17 mouse cellular contexts compared by ENCODE assay signal in the genomic region with DNA sequence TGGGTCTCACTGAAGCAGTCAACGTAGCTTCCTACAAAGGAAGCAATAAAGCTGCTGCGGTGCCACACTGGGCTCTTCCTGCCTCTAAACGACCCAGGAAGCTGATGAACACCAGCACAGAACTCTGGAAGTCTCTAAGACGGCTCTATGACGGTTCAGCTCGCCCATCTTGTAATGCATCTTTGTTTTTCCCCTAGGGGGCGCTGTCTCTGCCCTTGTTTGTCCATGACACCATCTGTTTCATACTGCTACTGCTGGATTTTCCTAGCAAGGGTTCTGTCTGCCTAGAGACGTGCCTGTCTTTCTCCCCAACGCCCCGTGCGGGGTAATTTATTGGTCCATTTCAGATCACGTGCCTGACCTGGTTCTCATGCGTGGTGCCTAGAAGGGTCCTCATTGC.
DNase-seq lines count a peak whose midpoint lies in the region; ATAC-seq and TF ChIP-seq lines count a peak whose summit lies in the region.
"Had no signal": no experiment of that assay in that cellular context is flagged by ENCODE, and none has a peak within 500 bp of the region (broad histone marks: within the 10 kb centered on the region; RNA-seq: fewer than 3 reads in every experiment).

No protein-coding gene starts in this region.

- H3K36me3 ChIP-seq in ES-Bruce4 (ENCODE audit: control insufficient read depth, insufficient read depth, low read length, poor library complexity, severe bottlenecking) = no peaks in the 10 kb centered on the region
- H3K36me3 ChIP-seq: midbrain, embryonic 15.5 days; neural tube, embryonic 13.5 days had no signal

- no peak overlapping the region for H3K27ac ChIP-seq in left cerebral cortex, adult 2 months
- no peak overlapping the region for H3K27ac ChIP-seq in ES-Bruce4 (ENCODE audit: insufficient read depth, low read length)
- no peak overlapping the region for H3K27ac ChIP-seq in cortical plate, adult 2 months (ENCODE audit: insufficient read depth, low read length)
- H3K27ac ChIP-seq: midbrain, embryonic 15.5 days; neural tube, embryonic 13.5 days had no signal

- intact Hi-C loops in heart, postnatal 14 days (cut with DNase I) = no loop called here
- intact Hi-C loops in left cerebral cortex, adult 2 months (cut with DNase I) = no loop called here
- intact Hi-C loops in left cerebral cortex, postnatal 36 days (cut with DNase I) = no loop called here

- peak; percentile 83 for DNase-seq in heart, adult 11 months
- no peak for DNase-seq in heart, postnatal 14 days
- DNase-seq in left cerebral cortex, adult 2 months (ENCODE audit: extremely low spot score in 1 of 2, low spot score in 2 of 2) = no peak
- no peak for DNase-seq in left cerebral cortex, postnatal 36 days (ENCODE audit: low spot score in 2 of 2)
- DNase-seq in layer of hippocampus, postnatal 36 days = no peak
- DNase-seq: adrenal gland, postnatal 25 days; heart, adult 18-20 months; lung, postnatal 4 days; right cerebral cortex, adult 18-20 months; thymus, postnatal 25 days had no signal

- H3K4me3 ChIP-seq in left cerebral cortex, adult 2 months = no peak overlapping the region
- no peak overlapping the region for H3K4me3 ChIP-seq in ES-Bruce4 (ENCODE audit: low read depth, low read length)
- H3K4me3 ChIP-seq in cortical plate, adult 2 months (ENCODE audit: insufficient read depth, low read length) = no peak overlapping the region
- H3K4me3 ChIP-seq: erythroblast, embryonic 14.5 days; midbrain, embryonic 15.5 days; neural tube, embryonic 13.5 days had no signal

- TF ChIP-seq POLR2A in ES-Bruce4 (IDR thresholded peaks at IDR 0.05; ENCODE audit: insufficient read depth, low read length) = no peak
- TF ChIP-seq POLR2A in cortical plate, adult 2 months (IDR thresholded peaks at IDR 0.05; ENCODE audit: extremely low read depth, insufficient read depth, low read length) = no peak

- TF ChIP-seq EP300 in ES-Bruce4 (IDR thresholded peaks at IDR 0.05; ENCODE audit: insufficient read depth, low read depth, low read length) = no peak

- no peaks in the 10 kb centered on the region for H3K27me3 ChIP-seq in ES-Bruce4 (ENCODE audit: control insufficient read depth, insufficient read depth, low read length, poor library complexity, severe bottlenecking)
- H3K27me3 ChIP-seq: midbrain, embryonic 15.5 days; neural tube, embryonic 13.5 days had no signal

- TF ChIP-seq CTCF in left cerebral cortex, adult 2 months (IDR thresholded peaks at IDR 0.05) = peak; percentile 27
- TF ChIP-seq CTCF in ES-Bruce4 (IDR thresholded peaks at IDR 0.05; ENCODE audit: low read depth, low read length) = peak; percentile 26
- 0 out of 2 replicates have a peak, but pooled peaks have one; percentile 3 for TF ChIP-seq CTCF in cortical plate, adult 2 months (IDR thresholded peaks at IDR 0.05; ENCODE audit: extremely low read depth, insufficient read depth, low read length)

- H3K9me3 ChIP-seq in ES-Bruce4 (replicated peaks; ENCODE audit: control insufficient read depth, insufficient read depth, low read length, poor library complexity, severe bottlenecking) = no peaks in the 10 kb centered on the region
- H3K9me3 ChIP-seq: midbrain, embryonic 15.5 days; neural tube, embryonic 13.5 days had no signal

- no peaks in the 10 kb centered on the region for H3K4me1 ChIP-seq in ES-Bruce4 (ENCODE audit: control insufficient read depth, insufficient read depth, low read length)
- no peaks in the 10 kb centered on the region for H3K4me1 ChIP-seq in cortical plate, adult 2 months (ENCODE audit: control insufficient read depth, insufficient read depth, low read length)

- ATAC-seq in megakaryocyte progenitor cell, adult 5-6 weeks (replicated peaks; ENCODE audit: poor library complexity) = no peak
- ATAC-seq: inflammation-experienced regulatory T-cells, adult 6 months; midbrain, embryonic 15.5 days had no signal

- H3K9ac ChIP-seq in ES-Bruce4 (ENCODE audit: low read depth, poor library complexity, severe bottlenecking) = no peak overlapping the region
- H3K9ac ChIP-seq: midbrain, embryonic 15.5 days; neural tube, embryonic 13.5 days had no signal
